In genomic region chr9:108913621-108914020, GRCm38 (mm10) we compare ENCODE assay signal across 20 mouse cellular contexts. TPM values are rescaled to one million over a fixed set of nuclear protein-coding genes. Genes with fewer than 3 reads are reported as not detected.
DNase-seq lines count a peak whose midpoint lies in the region; ATAC-seq and TF ChIP-seq lines count a peak whose summit lies in the region.
"Had no signal": no experiment of that assay in that cellular context is flagged by ENCODE, and none has a peak within 500 bp of the region (broad histone marks: within the 10 kb centered on the region; RNA-seq: fewer than 3 reads in every experiment).

No protein-coding gene starts in this region.

- no peaks in the 10 kb centered on the region for H3K36me3 ChIP-seq in midbrain, postnatal 0 days (ENCODE audit: insufficient read depth, low read length)
- H3K36me3 ChIP-seq in midbrain, embryonic 10.5 days = no peaks in the 10 kb centered on the region
- H3K36me3 ChIP-seq: embryonic facial prominence, embryonic 13.5 days; forebrain, embryonic 12.5 days; heart, embryonic 10.5 days; heart, embryonic 15.5 days; intestine, embryonic 15.5 days had no signal

- ATAC-seq in midbrain, postnatal 0 days (ENCODE audit: low FRiP score) = no peak
- ATAC-seq: intestine, embryonic 15.5 days had no signal

- no peaks in the 10 kb centered on the region for H3K27me3 ChIP-seq in midbrain, postnatal 0 days (ENCODE audit: insufficient read depth, low read length)
- no peaks in the 10 kb centered on the region for H3K27me3 ChIP-seq in midbrain, embryonic 10.5 days (ENCODE audit: low read depth, poor library complexity, severe bottlenecking)
- H3K27me3 ChIP-seq: embryonic facial prominence, embryonic 13.5 days; forebrain, embryonic 12.5 days; heart, embryonic 15.5 days; hindbrain, embryonic 13.5 days; intestine, embryonic 15.5 days had no signal

- no peaks in the 10 kb centered on the region for H3K4me1 ChIP-seq in midbrain, postnatal 0 days (ENCODE audit: insufficient read depth, low read length)
- peaks cover 14% of the 10 kb centered on the region; the same call in 1 of the 2 replicates for H3K4me1 ChIP-seq in midbrain, embryonic 10.5 days
- H3K4me1 ChIP-seq: embryonic facial prominence, embryonic 13.5 days; intestine, embryonic 15.5 days had no signal

- intact Hi-C loops in heart, postnatal 36 days (cut with DNase I) = no loop called here

- peak overlapping the region; percentile 76 for H3K27ac ChIP-seq in layer of hippocampus, adult 2 months
- no peak overlapping the region for H3K27ac ChIP-seq in midbrain, postnatal 0 days (ENCODE audit: low read depth, low read length)
- H3K27ac ChIP-seq in midbrain, embryonic 10.5 days (replicated peaks) = no peak overlapping the region
- H3K27ac ChIP-seq: embryonic facial prominence, embryonic 13.5 days; forebrain, embryonic 12.5 days; heart, embryonic 10.5 days; heart, embryonic 15.5 days; hindbrain, embryonic 13.5 days; intestine, embryonic 15.5 days had no signal

- no peak overlapping the region for H3K4me3 ChIP-seq in layer of hippocampus, adult 2 months
- no peak overlapping the region for H3K4me3 ChIP-seq in midbrain, postnatal 0 days (ENCODE audit: low read depth, low read length)
- no peak overlapping the region for H3K4me3 ChIP-seq in midbrain, embryonic 10.5 days
- H3K4me3 ChIP-seq: embryonic facial prominence, embryonic 13.5 days; forebrain, embryonic 12.5 days; heart, embryonic 10.5 days; heart, embryonic 15.5 days; hindbrain, embryonic 13.5 days; intestine, embryonic 15.5 days had no signal

- TF ChIP-seq CTCF in layer of hippocampus, adult 2 months (conservative IDR thresholded peaks at IDR 0.05) = no peak
- no peak for TF ChIP-seq CTCF in midbrain, postnatal 0 days (IDR thresholded peaks at IDR 0.05)

- peak; percentile 44 to 57 for DNase-seq in heart, adult 18-20 months
- DNase-seq in heart, postnatal 36 days = no peak
- no peak for DNase-seq in layer of hippocampus, adult 2 months (ENCODE audit: low spot score in 2 of 2)
- DNase-seq in layer of hippocampus, adult 9-11 months = no peak
- peak; percentile 30 for DNase-seq in midbrain, postnatal 0 days (ENCODE audit: low spot score)
- no peak for DNase-seq in midbrain, embryonic 10.5 days (ENCODE audit: low spot score)
- DNase-seq in lung, adult 18-20 months = no peak
- DNase-seq: cerebellum, adult 11 months; cerebellum, adult 8-10 months; cerebellum, postnatal 36 days; gastrocnemius, postnatal 10 days had no signal

- H3K9ac ChIP-seq in midbrain, postnatal 0 days (replicated peaks; ENCODE audit: low read length, poor library complexity, severe bottlenecking) = no peak overlapping the region
- H3K9ac ChIP-seq: embryonic facial prominence, embryonic 13.5 days; forebrain, embryonic 12.5 days; heart, embryonic 15.5 days; hindbrain, embryonic 13.5 days; intestine, embryonic 15.5 days had no signal

- no peak overlapping the region for H3K4me2 ChIP-seq in midbrain, postnatal 0 days (ENCODE audit: low read depth, low read length, poor library complexity, severe bottlenecking)
- H3K4me2 ChIP-seq: embryonic facial prominence, embryonic 13.5 days; forebrain, embryonic 12.5 days; heart, embryonic 15.5 days; hindbrain, embryonic 13.5 days; intestine, embryonic 15.5 days had no signal

- no peaks in the 10 kb centered on the region for H3K9me3 ChIP-seq in midbrain, postnatal 0 days (ENCODE audit: low read length)
- no peaks in the 10 kb centered on the region for H3K9me3 ChIP-seq in midbrain, embryonic 10.5 days (replicated peaks)
- H3K9me3 ChIP-seq: embryonic facial prominence, embryonic 13.5 days; forebrain, embryonic 12.5 days; heart, embryonic 10.5 days; heart, embryonic 15.5 days; hindbrain, embryonic 13.5 days; intestine, embryonic 15.5 days had no signal

- 73% methylated on average over 10 of the region's 10 CpGs for WGBS in midbrain, postnatal 0 days
- WGBS in midbrain, embryonic 10.5 days = 84% methylated on average over 10 of the region's 10 CpGs

RNA-seq across cellular contexts. Expression of gene Tmem89, which starts 0.8 kb away (rescaled TPM):
- total RNA-seq in heart, adult 18-20 months (2021) = not detected
- not detected for total RNA-seq in heart, postnatal 36 days (2021)
- under 1 TPM; 0.52 to 0.67 TPM for total RNA-seq in layer of hippocampus, adult 2 months (2021)
- 0.88 and 1.6 TPM in 2 replicates for total RNA-seq in midbrain, postnatal 0 days (2014; rRNA removed)
- 0.18 and 0.21 TPM in 2 replicates for polyA plus RNA-seq in midbrain, postnatal 0 days (2015; fragmentation: Nextera tagmentation; extraction: Ambion mirVana)
- not detected in 2 replicates for polyA plus RNA-seq in midbrain, embryonic 10.5 days (2016; fragmentation: Nextera tagmentation; extraction: Ambion mirVana)
- total RNA-seq: gastrocnemius, postnatal 10 days; gastrocnemius, postnatal 4 days; heart, postnatal 25 days had no signal
- polyA plus RNA-seq: embryonic facial prominence, embryonic 13.5 days; forebrain, embryonic 12.5 days; forebrain, embryonic 16.5 days; heart, embryonic 10.5 days; heart, embryonic 15.5 days; intestine, embryonic 15.5 days had no signal

RNA-seq across cellular contexts. Expression of gene Uqcrc1, which starts 22.8 kb away (rescaled TPM):
- total RNA-seq in heart, adult 18-20 months (2021) = 1,000 to 10,000 TPM; 2,230 to 2,333 TPM
- total RNA-seq in heart, postnatal 36 days (2021) = 1,000 to 10,000 TPM; 2,339 to 2,528 TPM
- 100 to 1,000 TPM; 337 to 364 TPM for total RNA-seq in layer of hippocampus, adult 2 months (2021)
- total RNA-seq in midbrain, postnatal 0 days (2014; rRNA removed) = 407 and 456 TPM in 2 replicates
- 522 and 562 TPM in 2 replicates for polyA plus RNA-seq in midbrain, postnatal 0 days (2015; fragmentation: Nextera tagmentation; extraction: Ambion mirVana)
- polyA plus RNA-seq in midbrain, embryonic 10.5 days (2016; fragmentation: Nextera tagmentation; extraction: Ambion mirVana) = 490 and 491 TPM in 2 replicates

RNA-seq across cellular contexts. Expression of gene Col7a1, which starts 39.8 kb away (rescaled TPM):
- under 1 TPM; 0.31 to 0.60 TPM for total RNA-seq in heart, adult 18-20 months (2021)
- total RNA-seq in heart, postnatal 36 days (2021) = under 1 TPM; 0.31 to 0.81 TPM
- 1 to 10 TPM; 3.8 to 4.6 TPM for total RNA-seq in layer of hippocampus, adult 2 months (2021)
- total RNA-seq in midbrain, postnatal 0 days (2014; rRNA removed) = 1.7 and 4.5 TPM in 2 replicates
- polyA plus RNA-seq in midbrain, postnatal 0 days (2015; fragmentation: Nextera tagmentation; extraction: Ambion mirVana) = 0.71 and 1.5 TPM in 2 replicates
- 2.3 and 2.4 TPM in 2 replicates for polyA plus RNA-seq in midbrain, embryonic 10.5 days (2016; fragmentation: Nextera tagmentation; extraction: Ambion mirVana)

Comparison
In these comparisons a context has a peak if more than half of its experiments do, and no peak if none do; other contexts are left out.
1. DNase-seq: peak in heart, adult 18-20 months (2 of 2) and midbrain, postnatal 0 days (single experiment); none in heart, postnatal 36 days (0 of 2), layer of hippocampus, adult 2 months (0 of 2), layer of hippocampus, adult 9-11 months (single experiment), midbrain, embryonic 10.5 days (single experiment) and lung, adult 18-20 months (0 of 2).